Mouse (Mus musculus) hindlimb bud, embryonic 11.5 days (tissue): ENCODE results near the gene Gins2.

Source experiments
- DNase-seq: peaks from one replicate; pipeline ENCODE4 v3.0.0-alpha.2; 2012; ENCODE audit warnings: low read depth, low spot score; ENCODE audit errors: extremely low spot score

The Gins2 gene

GRCm38 (mm10) chr8:120565151-120565711 is 23.9 kb downstream of the Gins2 start:
- no peak for DNase-seq

- no peak for DNase-seq
Measured at GRCm38 (mm10) chr8:120563851-120564837, 25.0 kb downstream of the Gins2 start.

- no peak for DNase-seq
Measured at GRCm38 (mm10) chr8:120563348-120563724, 25.8 kb downstream of the Gins2 start.

GRCm38 (mm10) chr8:120562680-120563347 is 26.3 kb downstream of the Gins2 start:
- no peak for DNase-seq

GRCm38 (mm10) chr8:120561539-120562435 is 27.3 kb downstream of the Gins2 start:
- DNase-seq, result no peak

- no peak for DNase-seq
Measured at GRCm38 (mm10) chr8:120560535-120560934, 28.6 kb downstream of the Gins2 start.

GRCm38 (mm10) chr8:120559654-120560053 is 29.4 kb downstream of the Gins2 start:
- DNase-seq, result no peak

GRCm38 (mm10) chr8:120558162-120558561 is 30.9 kb downstream of the Gins2 start:
- DNase-seq, result no peak

GRCm38 (mm10) chr8:120557170-120557965 is 31.7 kb downstream of the Gins2 start:
- DNase-seq, result no peak

GRCm38 (mm10) chr8:120556198-120556892 is 32.8 kb downstream of the Gins2 start:
- DNase-seq, result no peak

GRCm38 (mm10) chr8:120554466-120555039 is 34.6 kb downstream of the Gins2 start:
- DNase-seq, result no peak

- DNase-seq, result no peak
Measured at GRCm38 (mm10) chr8:120553441-120554123, 35.5 kb downstream of the Gins2 start.

- no peak for DNase-seq
Measured at GRCm38 (mm10) chr8:120552509-120552908, 36.6 kb downstream of the Gins2 start.

GRCm38 (mm10) chr8:120551677-120551980 is 37.5 kb downstream of the Gins2 start:
- DNase-seq, result no peak

- DNase-seq, result no peak
Measured at GRCm38 (mm10) chr8:120550937-120551676, 38.0 kb downstream of the Gins2 start.

GRCm38 (mm10) chr8:120550430-120550829 is 38.7 kb downstream of the Gins2 start:
- no peak for DNase-seq

- no peak for DNase-seq
Measured at GRCm38 (mm10) chr8:120549922-120550321, 39.2 kb downstream of the Gins2 start.
